ENCODE assay signal across 9 mouse cellular contexts in the genomic region with DNA sequence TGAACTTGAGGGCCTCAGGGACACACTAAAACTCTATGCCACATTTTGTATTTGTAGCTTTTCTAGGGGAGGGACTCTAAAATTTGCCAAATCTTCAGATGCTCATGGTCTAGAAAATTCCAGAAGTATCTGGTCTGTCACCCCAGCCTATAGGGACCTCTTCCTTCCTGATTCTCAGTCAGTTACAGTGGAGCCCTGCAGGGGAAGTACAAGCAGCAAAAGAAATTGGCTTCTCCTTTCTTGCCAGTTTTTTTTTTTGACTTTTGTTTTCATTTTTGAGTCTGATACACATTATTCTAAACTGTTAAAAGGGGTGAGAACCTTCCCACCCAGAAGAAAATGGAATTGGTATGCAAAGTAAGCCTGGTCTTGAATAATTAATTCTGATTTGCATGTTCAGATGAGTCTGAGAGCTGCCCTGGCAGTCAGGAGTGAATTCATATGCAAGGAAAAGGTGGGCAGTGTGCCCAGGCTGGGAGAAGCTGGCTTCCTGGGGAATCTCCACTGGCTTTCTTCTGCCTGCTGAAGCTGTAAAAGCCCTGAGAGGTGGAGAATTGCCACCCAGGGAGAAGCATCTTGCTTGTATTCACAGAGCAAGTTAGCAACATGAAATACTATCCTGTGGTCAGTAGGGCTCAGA.
DNase-seq lines count a peak whose midpoint lies in the region; ATAC-seq and TF ChIP-seq lines count a peak whose summit lies in the region.
"Had no signal": no experiment of that assay in that cellular context is flagged by ENCODE, and none has a peak within 500 bp of the region (broad histone marks: within the 10 kb centered on the region; RNA-seq: fewer than 3 reads in every experiment).

No protein-coding gene starts in this region.

- H3K9me3 ChIP-seq in liver, embryonic 12.5 days (replicated peaks) = no peaks in the 10 kb centered on the region; the same call in 1 of the 2 replicates
- no peaks in the 10 kb centered on the region for H3K9me3 ChIP-seq in forebrain, embryonic 15.5 days

- no peaks in the 10 kb centered on the region for H3K79me2 ChIP-seq in liver, adult 2 months (ENCODE audit: control insufficient read depth, insufficient read depth, low read length)

- no peak for TF ChIP-seq CTCF in liver, adult 2 months (IDR thresholded peaks at IDR 0.05; ENCODE audit: low read depth, low read length)

- no peaks in the 10 kb centered on the region for H3K4me1 ChIP-seq in liver, adult 2 months (ENCODE audit: control insufficient read depth, insufficient read depth, low read length)
- H3K4me1 ChIP-seq in liver, embryonic 12.5 days = no peaks in the 10 kb centered on the region
- H3K4me1 ChIP-seq in forebrain, embryonic 15.5 days = peaks cover 28% of the 10 kb centered on the region

- no peak for ATAC-seq in liver, embryonic 12.5 days
- ATAC-seq in forebrain, embryonic 15.5 days (replicated peaks) = peak; percentile 87
- no peak for ATAC-seq in monocyte, adult 5-6 weeks (replicated peaks; ENCODE audit: insufficient number of reproducible peaks, low FRiP score, low TSS enrichment, poor library complexity, severe bottlenecking)

- H3K4me3 ChIP-seq in liver, adult 2 months (ENCODE audit: insufficient read depth, low read depth, low read length) = no peak overlapping the region
- no peak overlapping the region for H3K4me3 ChIP-seq in liver, embryonic 12.5 days
- no peak overlapping the region for H3K4me3 ChIP-seq in forebrain, embryonic 15.5 days
- H3K4me3 ChIP-seq: myocyte had no signal

- no peak overlapping the region for H3K9ac ChIP-seq in liver, adult 2 months (ENCODE audit: low read depth, low read length)
- H3K9ac ChIP-seq in liver, embryonic 12.5 days = no peak overlapping the region
- H3K9ac ChIP-seq in forebrain, embryonic 15.5 days (replicated peaks) = no peak overlapping the region

- no peak overlapping the region for H3K4me2 ChIP-seq in liver, embryonic 12.5 days
- H3K4me2 ChIP-seq in forebrain, embryonic 15.5 days (replicated peaks) = no peak overlapping the region

- TF ChIP-seq POLR2A in liver, adult 2 months (IDR thresholded peaks at IDR 0.05; ENCODE audit: extremely low read depth, insufficient read depth, low read length) = no peak

- no peaks in the 10 kb centered on the region for H3K36me3 ChIP-seq in liver, adult 2 months (ENCODE audit: control insufficient read depth, insufficient read depth, low read length)
- H3K36me3 ChIP-seq in liver, embryonic 12.5 days = no peaks in the 10 kb centered on the region
- H3K36me3 ChIP-seq in forebrain, embryonic 15.5 days = no peaks in the 10 kb centered on the region

- no peak overlapping the region for H3K27ac ChIP-seq in liver, adult 2 months (replicated peaks; ENCODE audit: insufficient read depth, low read depth, low read length)
- no peak overlapping the region for H3K27ac ChIP-seq in liver, embryonic 12.5 days
- no peak overlapping the region for H3K27ac ChIP-seq in forebrain, embryonic 15.5 days (replicated peaks)

- H3K27me3 ChIP-seq in liver, adult 2 months (ENCODE audit: control insufficient read depth, insufficient read depth, low read length) = no peaks in the 10 kb centered on the region
- H3K27me3 ChIP-seq in liver, embryonic 12.5 days (replicated peaks) = no peaks in the 10 kb centered on the region
- peaks cover 17% of the 10 kb centered on the region for H3K27me3 ChIP-seq in forebrain, embryonic 15.5 days

- DNase-seq in liver, adult 2 months (ENCODE audit: extremely low read depth, low read depth, low spot score) = peak; percentile 23
- peak; percentile 24 to 30 for DNase-seq in layer of hippocampus, adult 8-10 months (ENCODE audit: low spot score in 2 of 2)
- peak; percentile 60 for DNase-seq in right cerebral cortex, adult 18-20 months
- DNase-seq in urinary bladder, adult 2 months (ENCODE audit: low spot score) = no peak
- DNase-seq in ovary, postnatal 14 days (ENCODE audit: low spot score) = no peak

Comparison
In these comparisons a context has a peak if more than half of its experiments do, and no peak if none do; other contexts are left out.
1. DNase-seq: peak in liver, adult 2 months (single experiment), layer of hippocampus, adult 8-10 months (2 of 2) and right cerebral cortex, adult 18-20 months (single experiment); none in urinary bladder, adult 2 months (single experiment) and ovary, postnatal 14 days (single experiment).